Mouse (Mus musculus) heart, adult 2 months (tissue): Measurements from ENCODE around the gene Pecr. TPM values are rescaled to one million over a fixed set of nuclear protein-coding genes. Genes with fewer than 3 reads are reported as not detected.

Source experiments
- DNase-seq, 2 experiments: peaks; one replicate each; pipeline ENCODE4 v3.0.0; 2021
- H3K27ac ChIP-seq: fragments of 200-600 bp; 2 replicates; pipeline ENCODE4 v1.8.1; 2022
- H3K27me3 ChIP-seq: fragments of 200-500 bp; 2 replicates; pipeline ENCODE4 v1.6.1; 2012; ENCODE audit warnings: mild to moderate bottlenecking, low read length, inconsistent platforms, mixed read lengths; ENCODE audit not compliant: control insufficient read depth, insufficient read depth
- H3K36me3 ChIP-seq: fragments of 200-500 bp; 2 replicates; pipeline ENCODE4 v1.6.1; 2012; ENCODE audit warnings: low read length, inconsistent platforms; ENCODE audit not compliant: control insufficient read depth, insufficient read depth
- H3K4me1 ChIP-seq: fragments of 200-500 bp; 2 replicates; pipeline ENCODE4 v1.6.1; 2011; ENCODE audit warnings: low read length; ENCODE audit not compliant: control insufficient read depth, insufficient read depth
- H3K4me3 ChIP-seq: fragments of 200-600 bp; 2 replicates; pipeline ENCODE4 v1.8.1; 2022
- H3K79me2 ChIP-seq: fragments of 200-500 bp; replicated peaks from 2 replicates; pipeline ENCODE4 v1.6.1; 2012; ENCODE audit warnings: mild to moderate bottlenecking, inconsistent platforms, low read length, moderate library complexity, mixed read lengths; ENCODE audit not compliant: control insufficient read depth, insufficient read depth
- H3K9ac ChIP-seq: fragments of 200-500 bp; 2 replicates; pipeline ENCODE4 v1.6.1; 2012; ENCODE audit warnings: low read depth, mild to moderate bottlenecking, control low read depth, inconsistent platforms, low read length, mixed read lengths
- CTCF ChIP-seq: fragments of 200-600 bp; IDR thresholded peaks from 2 replicates; pipeline ENCODE4 v1.8.1; 2022; ENCODE audit warnings: antibody characterized with exemption, mild to moderate bottlenecking, moderate library complexity
- EP300 ChIP-seq: fragments of 200-500 bp; IDR thresholded peaks from 2 replicates; pipeline ENCODE4 v1.6.1; 2011; ENCODE audit warnings: low read depth, low read length, control low read depth; ENCODE audit not compliant: insufficient read depth
- POLR2A ChIP-seq: fragments of 200-500 bp; IDR thresholded peaks from 2 replicates; pipeline ENCODE4 v1.6.1; 2011; ENCODE audit warnings: mild to moderate bottlenecking, low read depth, low read length, control low read depth; ENCODE audit not compliant: insufficient read depth
- WGBS: fragments of 180-500 bp; shearing (Covaris S2); methylation state at CpG from one replicate; pipeline ENCODE4 v1.1.7; 2018; 5-methylcytosine and 5-hydroxymethylcytosine counted together
- intact Hi-C: fragments of 180-260 bp; cut with DNase I; formaldehyde crosslinking; loops from one replicate; pipeline ENCODE4 v1.15.1; 2025
- polyA plus RNA-seq: library from polyadenylated mRNA; depleted of rRNA; stranded (reverse); fragments of >200 nt; gene quantifications from 2 replicates; pipeline ENCODE4 v1.2.3, GENCODE M21; 2012
- total RNA-seq, 2 experiments: library from RNA; stranded (reverse); gene quantifications; 2 replicates each; pipeline ENCODE4 v1.2.3; 2021

Pecr gene
- total and polyA plus RNA-seq, 3 experiments, result 8.7 to 10.9 (median 10.0) TPM

GRCm38 (mm10) chr1:72286904-72287303, 2.8 kb upstream of the Pecr start:
- H3K27ac ChIP-seq, result no peak overlapping the region
- DNase-seq, result no peak
- peaks cover 2% of the 10 kb centered on the region; the same call in 1 of the 2 replicates for H3K4me1 ChIP-seq
- H3K9ac ChIP-seq, result no peak overlapping the region
- H3K27me3 ChIP-seq, result no peaks in the 10 kb centered on the region
- H3K36me3 ChIP-seq, result no peaks in the 10 kb centered on the region
- intact Hi-C loops, result no loop called here
- H3K4me3 ChIP-seq, result no peak overlapping the region
- H3K79me2 ChIP-seq, result no peaks in the 10 kb centered on the region
- no peak for TF ChIP-seq EP300
- TF ChIP-seq CTCF, result no peak
- TF ChIP-seq POLR2A, result no peak
- whole genome bisulfite sequencing, result 31% methylated on average over 5 of the region's 5 CpGs

- peak overlapping the region; percentile 69; the same call in 1 of the 2 replicates for H3K4me3 ChIP-seq
- intact Hi-C loops, result no loop called here
Measured at GRCm38 (mm10) chr1:72284539-72284938, 425 bp upstream of the Pecr start.

GRCm38 (mm10) chr1:72282604-72283003, 1.5 kb downstream of the Pecr start:
- Histone ChIP-seq H3K9ac (no peak overlapping the region), H3K4me1 (peaks cover 2% of the 10 kb centered on the region; the same call in 1 of the 2 replicates), H3K36me3 (no peaks in the 10 kb centered on the region), H3K27ac (no peak overlapping the region), H3K27me3 (no peaks in the 10 kb centered on the region), H3K4me3 (no peak overlapping the region), H3K79me2 (no peaks in the 10 kb centered on the region)
- no peak for DNase-seq
- intact Hi-C loops, result no loop called here
- no peak for TF ChIP-seq CTCF
- TF ChIP-seq POLR2A, result no peak
- TF ChIP-seq EP300, result no peak
- 84% methylated on average over 1 of the region's 1 CpGs for WGBS

More at GRCm38 (mm10) chr1:72284539-72284938, 425 bp upstream of the Pecr start:
- no peaks in the 10 kb centered on the region for H3K36me3 ChIP-seq
- no peaks in the 10 kb centered on the region for H3K27me3 ChIP-seq
- 8% methylated on average over 5 of the region's 5 CpGs for WGBS
- peaks cover 2% of the 10 kb centered on the region; the same call in 1 of the 2 replicates for H3K4me1 ChIP-seq
- H3K9ac ChIP-seq, result no peak overlapping the region
- H3K27ac ChIP-seq, result no peak overlapping the region
- DNase-seq, result no peak
- no peak for TF ChIP-seq POLR2A
- TF ChIP-seq EP300, result no peak
- TF ChIP-seq CTCF, result no peak
- H3K79me2 ChIP-seq, result no peaks in the 10 kb centered on the region

GRCm38 (mm10) chr1:72278085-72278484, 6.0 kb downstream of the Pecr start:
- WGBS, result 88% methylated on average over 3 of the region's 3 CpGs
- Histone ChIP-seq H3K79me2 (no peaks in the 10 kb centered on the region), H3K9ac (no peak overlapping the region), H3K4me1 (no peaks in the 10 kb centered on the region), H3K27me3 (no peaks in the 10 kb centered on the region), H3K27ac (no peak overlapping the region), H3K36me3 (no peaks in the 10 kb centered on the region), H3K4me3 (no peak overlapping the region)
- no peak for DNase-seq
- intact Hi-C loops, result no loop called here
- TF ChIP-seq CTCF (no peak), EP300 (no peak), POLR2A (no peak)

- no peaks in the 10 kb centered on the region for H3K4me1 ChIP-seq
- H3K4me3 ChIP-seq, result no peak overlapping the region
- DNase-seq, result no peak
- no peak overlapping the region for H3K9ac ChIP-seq
- 89% methylated on average over 3 of the region's 3 CpGs for WGBS
- no peaks in the 10 kb centered on the region for H3K79me2 ChIP-seq
- no peak for TF ChIP-seq EP300
- no peak for TF ChIP-seq CTCF
- TF ChIP-seq POLR2A, result no peak
- intact Hi-C loops, result no loop called here
- H3K27ac ChIP-seq, result no peak overlapping the region
- no peaks in the 10 kb centered on the region for H3K27me3 ChIP-seq
- H3K36me3 ChIP-seq, result no peaks in the 10 kb centered on the region
Measured at GRCm38 (mm10) chr1:72263099-72263498, 21.0 kb downstream of the Pecr start.

GRCm38 (mm10) chr1:72256381-72257256, 27.5 kb downstream of the Pecr start:
- DNase-seq, result peak in 1 of 2 experiments; percentile 10
- WGBS, result 66% methylated on average over 9 of the region's 9 CpGs
- peaks cover 3% of the 10 kb centered on the region for H3K4me1 ChIP-seq
- H3K27me3 ChIP-seq, result no peaks in the 10 kb centered on the region
- 0 out of 2 replicates have a peak, but pooled peaks have one; percentile 22 for TF ChIP-seq EP300
- no peak for TF ChIP-seq CTCF
- no peak overlapping the region for H3K4me3 ChIP-seq
- H3K9ac ChIP-seq, result no peak overlapping the region
- H3K27ac ChIP-seq, result no peak overlapping the region
- intact Hi-C loops, result no loop called here
- H3K36me3 ChIP-seq, result no peaks in the 10 kb centered on the region
- H3K79me2 ChIP-seq, result no peaks in the 10 kb centered on the region
